Mouse (Mus musculus): ENCODE data around the gene Six1. TPM values are rescaled to one million over a fixed set of nuclear protein-coding genes. Genes with fewer than 3 reads are reported as not detected.
A peak's percentile ranks its signal among the peaks of the same experiment; 100 is the strongest.
"Not testable (repeated sequence)": the region's sequence is repeated elsewhere in the genome, so short reads cannot be mapped to it uniquely, and the experiment has no call there.

Gene Six1
- 2.2 and 2.9 TPM in 2 replicates for total RNA-seq (2012; rRNA removed)

GRCm38 (mm10) chr12:73053668-73054241, at the start of gene Six1:
TSS of gene Six1 (minus strand) at chr12:73053887.
- Histone ChIP-seq H3K4me3 (ENCODE audit: insufficient read depth in 1 of 2, low read depth in 1 of 2, low read length in 2 of 2, poor library complexity in 1 of 2, severe bottlenecking in 1 of 2) (peak within 1 kb of the TSS; percentile 76 to 80), H3K4me1 (ENCODE audit: control insufficient read depth in 2 of 2, insufficient read depth in 2 of 2, low read length in 2 of 2, poor library complexity in 1 of 2) (peaks cover 0 to 7% of the 10 kb centered on the region in 2 experiments; a peak in 1 of 4 replicates), H3K9me3 (ENCODE audit: control insufficient read depth, insufficient read depth, low read depth, low read length) (no peaks in the 10 kb centered on the region), H3K36me3 (ENCODE audit: control insufficient read depth, insufficient read depth, low read length, poor library complexity, severe bottlenecking) (no peaks in the 10 kb centered on the region), H3K27ac (ENCODE audit: insufficient read depth, low read depth, low read length, poor library complexity, severe bottlenecking) (no peak within 1 kb of the TSS; the same call in 1 of the 2 replicates), H3K9ac (ENCODE audit: insufficient read depth, low read depth, low read length, poor library complexity, severe bottlenecking) (peak within 1 kb of the TSS; percentile 70)
- DNase-seq (ENCODE audit: low read depth, low spot score): peak; percentile 83
- in situ Hi-C loops (cut with MboI; ENCODE audit: low sequenced_read_pairs in 2 of 2, unreplicated experiment in 2 of 2): no loop called here
- no peak for TF ChIP-seq ZNF384 (IDR thresholded peaks at IDR 0.05; ENCODE audit: low read depth, low read length)
- no peak for TF ChIP-seq CHD2 (IDR thresholded peaks at IDR 0.05; ENCODE audit: low read depth, low read length)
- no peak for TF ChIP-seq ZC3H11A (IDR thresholded peaks at IDR 0.05; ENCODE audit: borderline replicate concordance, low read depth, low read length)
- no peak for TF ChIP-seq MAFK (IDR thresholded peaks at IDR 0.05; ENCODE audit: insufficient read depth, low read depth, low read length)
- TF ChIP-seq HCFC1 (IDR thresholded peaks at IDR 0.05; ENCODE audit: borderline replicate concordance, insufficient read depth, low read length): no peak

DNA sequence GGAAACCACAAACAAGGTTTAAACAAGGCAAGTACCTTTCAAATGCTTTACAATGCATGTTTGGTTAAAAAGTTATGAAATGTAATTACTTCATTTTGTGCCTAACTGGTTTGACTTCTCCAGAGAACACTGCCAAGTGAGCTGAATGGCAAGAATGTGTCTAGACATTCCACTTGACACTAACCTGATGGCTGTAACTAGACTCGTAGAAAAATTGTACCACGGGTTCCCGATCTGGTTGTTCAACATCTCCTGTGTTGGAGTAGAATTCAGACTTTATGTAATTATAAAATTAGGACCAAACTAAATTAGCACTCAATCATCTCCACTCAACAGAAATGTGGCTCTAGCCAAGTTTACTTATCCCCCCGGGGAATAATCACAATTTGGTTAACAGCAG, 44.9 kb upstream of the Six1 start:
- Histone ChIP-seq H3K9me3 (ENCODE audit: control insufficient read depth, insufficient read depth, low read depth, low read length) (no peaks in the 10 kb centered on the region), H3K27ac (ENCODE audit: insufficient read depth, low read depth, low read length, poor library complexity, severe bottlenecking) (no peak overlapping the region), H3K4me3 (ENCODE audit: insufficient read depth in 1 of 2, low read depth in 1 of 2, low read length in 2 of 2, poor library complexity in 1 of 2, severe bottlenecking in 1 of 2) (no peak overlapping the region), H3K36me3 (ENCODE audit: control insufficient read depth, insufficient read depth, low read length, poor library complexity, severe bottlenecking) (peaks cover 9% of the 10 kb centered on the region), H3K9ac (ENCODE audit: insufficient read depth, low read depth, low read length, poor library complexity, severe bottlenecking) (no peak overlapping the region), H3K4me1 (ENCODE audit: control insufficient read depth in 2 of 2, insufficient read depth in 2 of 2, low read length in 2 of 2, poor library complexity in 1 of 2) (peaks cover 0 to 11% of the 10 kb centered on the region in 2 experiments; a peak in 2 of 4 replicates)
- TF ChIP-seq HCFC1 (IDR thresholded peaks at IDR 0.05; ENCODE audit: borderline replicate concordance, insufficient read depth, low read length) (no peak), CHD2 (IDR thresholded peaks at IDR 0.05; ENCODE audit: low read depth, low read length) (no peak), ZNF384 (IDR thresholded peaks at IDR 0.05; ENCODE audit: low read depth, low read length) (no peak), MAFK (IDR thresholded peaks at IDR 0.05; ENCODE audit: insufficient read depth, low read depth, low read length) (no peak), ZC3H11A (IDR thresholded peaks at IDR 0.05; ENCODE audit: borderline replicate concordance, low read depth, low read length) (no peak)
- in situ Hi-C loops (cut with MboI; ENCODE audit: low sequenced_read_pairs in 2 of 2, unreplicated experiment in 2 of 2): no loop called here
- DNase-seq (ENCODE audit: low read depth, low spot score): no peak

GRCm38 (mm10) chr12:73096177-73096576, 42.5 kb upstream of the Six1 start:
- H3K36me3 ChIP-seq (ENCODE audit: control insufficient read depth, insufficient read depth, low read length, poor library complexity, severe bottlenecking); in situ Hi-C loops (cut with MboI; ENCODE audit: low sequenced_read_pairs in 2 of 2, unreplicated experiment in 2 of 2); H3K9me3 ChIP-seq (ENCODE audit: control insufficient read depth, insufficient read depth, low read depth, low read length); H3K4me1 ChIP-seq (ENCODE audit: control insufficient read depth in 2 of 2, insufficient read depth in 2 of 2, low read length in 2 of 2, poor library complexity in 1 of 2); H3K9ac ChIP-seq (ENCODE audit: insufficient read depth, low read depth, low read length, poor library complexity, severe bottlenecking); DNase-seq (ENCODE audit: low read depth, low spot score); H3K4me3 ChIP-seq (ENCODE audit: insufficient read depth in 1 of 2, low read depth in 1 of 2, low read length in 2 of 2, poor library complexity in 1 of 2, severe bottlenecking in 1 of 2): not testable (repeated sequence)
- peak overlapping the region; percentile 55; the same call in 1 of the 2 replicates for H3K27ac ChIP-seq (ENCODE audit: insufficient read depth, low read depth, low read length, poor library complexity, severe bottlenecking)

GRCm38 (mm10) chr12:73094605-73095004, 40.9 kb upstream of the Six1 start:
- Histone ChIP-seq H3K27ac (ENCODE audit: insufficient read depth, low read depth, low read length, poor library complexity, severe bottlenecking) (no peak overlapping the region; the same call in 1 of the 2 replicates), H3K9ac (ENCODE audit: insufficient read depth, low read depth, low read length, poor library complexity, severe bottlenecking) (no peak overlapping the region), H3K36me3 (ENCODE audit: control insufficient read depth, insufficient read depth, low read length, poor library complexity, severe bottlenecking) (no peaks in the 10 kb centered on the region), H3K9me3 (ENCODE audit: control insufficient read depth, insufficient read depth, low read depth, low read length) (no peaks in the 10 kb centered on the region), H3K4me3 (ENCODE audit: insufficient read depth in 1 of 2, low read depth in 1 of 2, low read length in 2 of 2, poor library complexity in 1 of 2, severe bottlenecking in 1 of 2) (no peak overlapping the region), H3K4me1 (ENCODE audit: control insufficient read depth in 2 of 2, insufficient read depth in 2 of 2, low read length in 2 of 2, poor library complexity in 1 of 2) (peaks cover 2 to 14% of the 10 kb centered on the region in 2 experiments)
- DNase-seq (ENCODE audit: low read depth, low spot score): no peak
- in situ Hi-C loops (cut with MboI; ENCODE audit: low sequenced_read_pairs in 2 of 2, unreplicated experiment in 2 of 2): no loop called here
- TF ChIP-seq CHD2 (IDR thresholded peaks at IDR 0.05; ENCODE audit: low read depth, low read length) (no peak), ZC3H11A (IDR thresholded peaks at IDR 0.05; ENCODE audit: borderline replicate concordance, low read depth, low read length) (no peak), MAFK (IDR thresholded peaks at IDR 0.05; ENCODE audit: insufficient read depth, low read depth, low read length) (peak; percentile 69), HCFC1 (IDR thresholded peaks at IDR 0.05; ENCODE audit: borderline replicate concordance, insufficient read depth, low read length) (no peak), ZNF384 (IDR thresholded peaks at IDR 0.05; ENCODE audit: low read depth, low read length) (no peak)

DNA sequence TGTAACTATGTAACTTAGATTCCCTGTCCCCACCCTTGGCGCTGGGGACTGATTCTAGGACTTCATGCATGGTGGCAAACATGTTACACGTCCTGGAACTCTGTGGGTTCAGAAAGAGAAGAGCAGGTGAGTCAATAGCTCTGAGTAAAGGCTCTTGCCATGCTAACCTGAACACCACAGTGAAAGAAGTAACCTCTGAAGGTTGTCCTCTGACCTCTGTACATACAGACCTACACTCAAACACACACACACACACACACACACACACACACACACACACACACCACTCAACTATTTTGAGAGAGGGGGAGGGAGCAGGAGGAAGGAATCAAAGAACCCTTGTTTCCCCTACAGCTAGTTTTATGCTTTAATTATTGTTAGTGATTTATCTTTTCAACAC, 40.5 kb upstream of the Six1 start:
- Histone ChIP-seq H3K4me1 (ENCODE audit: control insufficient read depth in 2 of 2, insufficient read depth in 2 of 2, low read length in 2 of 2, poor library complexity in 1 of 2) (peaks cover 6 to 14% of the 10 kb centered on the region in 2 experiments), H3K9me3 (ENCODE audit: control insufficient read depth, insufficient read depth, low read depth, low read length) (no peaks in the 10 kb centered on the region), H3K9ac (ENCODE audit: insufficient read depth, low read depth, low read length, poor library complexity, severe bottlenecking) (no peak overlapping the region), H3K27ac (ENCODE audit: insufficient read depth, low read depth, low read length, poor library complexity, severe bottlenecking) (no peak overlapping the region), H3K36me3 (ENCODE audit: control insufficient read depth, insufficient read depth, low read length, poor library complexity, severe bottlenecking) (no peaks in the 10 kb centered on the region), H3K4me3 (ENCODE audit: insufficient read depth in 1 of 2, low read depth in 1 of 2, low read length in 2 of 2, poor library complexity in 1 of 2, severe bottlenecking in 1 of 2) (no peak overlapping the region)
- TF ChIP-seq CHD2 (IDR thresholded peaks at IDR 0.05; ENCODE audit: low read depth, low read length) (no peak), MAFK (IDR thresholded peaks at IDR 0.05; ENCODE audit: insufficient read depth, low read depth, low read length) (no peak), ZNF384 (IDR thresholded peaks at IDR 0.05; ENCODE audit: low read depth, low read length) (no peak), HCFC1 (IDR thresholded peaks at IDR 0.05; ENCODE audit: borderline replicate concordance, insufficient read depth, low read length) (no peak), ZC3H11A (IDR thresholded peaks at IDR 0.05; ENCODE audit: borderline replicate concordance, low read depth, low read length) (no peak)
- DNase-seq (ENCODE audit: low read depth, low spot score): no peak
- in situ Hi-C loops (cut with MboI; ENCODE audit: low sequenced_read_pairs in 2 of 2, unreplicated experiment in 2 of 2): no loop called here

All from ES-E14 (cell line).